Mouse (Mus musculus): ENCODE measurements around the gene Elovl5.

The Elovl5 gene

DNA sequence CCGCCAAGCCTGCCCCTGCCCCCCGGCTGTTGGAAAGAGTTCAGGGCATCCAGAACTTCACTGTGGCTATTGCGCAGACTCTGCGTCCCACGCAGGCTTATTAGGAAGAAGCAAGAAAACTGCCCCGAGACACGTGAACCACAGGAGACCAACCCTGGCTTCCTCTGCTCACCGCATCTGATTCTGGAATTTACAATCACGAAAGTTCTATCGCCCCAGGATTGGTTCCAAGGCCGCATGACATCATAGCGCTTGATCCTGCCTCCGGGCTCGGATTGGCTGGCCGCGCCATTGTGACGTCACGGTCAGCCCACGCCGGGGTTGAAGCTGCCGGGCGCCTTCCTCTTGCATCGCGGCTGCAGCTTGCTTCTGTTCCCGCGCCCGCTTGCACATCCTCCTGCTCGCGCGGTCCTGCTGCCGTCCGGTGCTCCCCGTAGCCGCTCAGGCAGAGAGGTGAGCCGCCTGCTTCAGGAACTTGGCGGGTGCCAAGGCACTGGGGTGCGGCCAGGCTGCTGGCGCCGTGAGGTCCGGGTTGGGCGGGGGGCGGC, at the start of gene Elovl5:
TSS of gene Elovl5 (plus strand) at position 291 of the 548 bp plus-strand sequence.
- peak; percentile 95 to 97 for DNase-seq (ENCODE audit: low spot score in 2 of 2)

DNA sequence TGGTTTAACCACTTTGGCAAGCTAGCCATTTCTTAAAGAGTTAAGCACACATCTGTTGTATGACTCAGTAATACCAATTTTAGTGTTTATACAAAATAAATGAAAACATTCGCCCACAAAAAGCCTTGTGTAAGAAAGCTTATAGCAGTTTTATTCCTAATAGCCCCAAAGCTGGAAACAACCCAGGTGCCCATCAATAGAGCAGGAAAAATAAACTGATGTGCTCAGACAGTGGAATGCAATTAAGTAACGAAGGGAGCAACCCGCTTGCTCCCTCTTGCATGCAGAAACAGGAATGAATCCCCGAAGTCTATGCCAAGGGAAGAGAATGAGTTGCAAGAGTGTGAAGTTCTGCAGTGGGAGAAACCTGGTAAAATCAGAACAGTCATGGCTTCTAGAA, 25.7 kb upstream of the Elovl5 start:
- DNase-seq (ENCODE audit: low spot score in 2 of 2): no peak

DNA sequence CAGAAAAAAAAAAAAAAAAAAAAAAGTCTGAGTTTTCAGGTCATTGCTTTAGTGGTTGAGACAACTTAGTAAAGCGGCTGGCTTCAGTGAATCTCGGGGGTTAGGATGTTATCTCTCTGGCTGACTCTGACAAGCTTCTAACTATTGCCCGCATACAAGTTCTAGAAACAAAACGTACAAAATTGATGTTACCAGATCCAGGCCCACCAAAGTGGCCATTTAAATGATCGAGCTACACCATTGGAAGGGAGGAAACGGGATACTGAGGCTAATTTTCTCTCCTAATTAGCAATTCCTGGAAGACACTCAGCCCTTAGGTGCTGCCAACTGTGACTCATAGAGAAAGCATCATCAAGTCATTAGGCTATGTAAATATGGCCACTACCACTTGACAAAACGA, 18.6 kb upstream of the Elovl5 start:
- DNase-seq (ENCODE audit: low spot score in 2 of 2): no peak

DNA sequence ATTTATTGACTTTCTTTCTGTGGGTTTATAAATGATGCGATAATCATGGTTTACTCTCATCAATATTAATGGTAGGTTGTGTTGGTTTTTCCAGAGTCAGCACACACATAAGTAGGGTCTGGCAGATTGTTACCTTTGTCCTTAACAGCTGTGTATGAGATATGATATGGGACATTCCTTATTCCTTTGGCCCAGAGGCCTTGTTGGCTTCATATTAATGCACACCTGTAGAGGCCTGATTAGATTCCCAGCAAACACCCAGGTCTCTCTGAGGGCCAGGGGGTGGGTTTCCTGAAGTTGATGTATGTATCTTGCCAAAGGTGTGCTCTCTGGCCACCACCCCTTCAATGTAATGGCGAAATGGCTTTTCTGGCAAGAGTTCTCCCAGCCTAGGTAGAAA, 13.0 kb upstream of the Elovl5 start:
- DNase-seq (ENCODE audit: low spot score in 2 of 2): no peak

DNA sequence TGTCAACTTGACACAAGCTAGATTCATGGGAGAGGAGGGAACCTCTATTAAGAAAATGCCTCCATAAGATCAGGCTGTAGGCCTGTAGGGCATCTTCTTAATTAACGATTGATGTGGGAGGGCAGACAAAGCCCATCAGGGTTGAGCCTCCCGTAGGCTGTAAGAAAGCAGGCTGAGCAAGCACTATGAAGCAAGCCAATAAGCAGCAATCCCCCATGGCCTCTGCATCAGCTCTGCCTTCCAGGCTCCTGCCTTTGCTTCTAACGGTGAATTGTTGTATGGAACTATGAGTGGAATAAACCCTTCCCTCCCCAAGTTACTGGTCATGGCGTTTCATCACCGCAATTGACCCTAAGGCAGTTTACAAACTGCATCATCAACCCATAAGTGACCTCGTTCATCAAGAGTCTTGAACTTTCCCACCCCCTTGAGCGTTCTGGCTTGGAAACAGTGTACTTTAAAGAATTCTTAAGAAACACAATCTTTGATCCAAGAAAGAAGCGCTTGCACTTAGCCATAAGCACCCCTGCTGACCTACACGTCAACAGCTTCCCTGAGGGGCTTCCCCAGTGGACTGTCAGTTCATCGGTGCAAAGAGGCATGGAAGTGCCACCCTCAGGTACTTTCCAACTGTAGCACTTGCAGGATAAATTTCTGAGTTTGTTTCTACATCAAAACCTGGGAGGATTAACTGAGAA, 7.4 kb upstream of the Elovl5 start:
- DNase-seq (ENCODE audit: low spot score in 2 of 2): no peak

DNA sequence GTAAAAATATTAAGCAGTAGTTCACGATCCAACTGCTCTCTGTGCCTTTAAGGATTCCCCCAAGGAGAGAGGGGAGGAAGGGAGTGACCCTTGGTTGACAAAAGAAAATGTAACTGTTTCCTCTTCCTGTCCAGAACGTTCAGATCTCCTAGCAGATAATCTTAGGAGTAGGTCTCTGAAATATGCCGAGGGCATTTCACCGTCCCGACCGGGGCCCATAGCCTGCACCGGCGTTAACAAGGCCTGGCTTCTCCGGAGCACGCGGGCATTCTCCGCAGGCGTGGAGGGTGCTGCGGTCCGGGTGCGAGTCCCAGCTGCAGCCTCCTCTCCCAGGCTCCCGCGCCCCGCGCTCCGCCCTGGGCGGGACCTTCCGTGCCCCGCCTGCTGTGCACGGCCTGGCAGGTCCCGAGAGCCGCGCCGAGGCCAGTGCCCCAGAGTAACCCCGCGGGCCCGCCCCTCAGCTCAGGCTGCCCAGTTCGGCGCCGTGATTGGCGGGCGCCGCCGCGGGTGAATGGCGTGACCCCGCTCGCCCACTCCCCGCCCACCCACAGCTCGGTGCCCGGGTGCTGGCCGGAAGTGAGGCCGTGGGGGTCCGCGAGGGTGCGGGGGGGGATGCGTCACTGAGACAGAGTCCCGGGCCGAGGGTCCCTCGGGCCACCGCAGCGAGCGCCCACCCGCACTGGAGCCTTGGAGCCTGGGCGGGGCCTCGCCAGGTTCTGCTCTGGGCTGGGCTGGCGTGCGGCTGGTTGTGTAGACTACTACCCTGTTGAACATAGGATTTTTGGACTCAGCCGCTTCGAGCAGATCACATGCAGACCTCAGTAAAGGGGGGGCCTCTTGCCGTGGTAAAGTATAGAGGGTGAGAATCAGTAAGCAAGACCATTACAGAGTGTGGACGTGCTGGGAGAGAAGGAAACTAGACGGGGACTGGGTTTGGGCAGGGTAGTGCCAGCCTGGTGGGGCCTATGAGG, 6.6 kb upstream of the Elovl5 start:
- peak; percentile 84 to 87 for DNase-seq (ENCODE audit: low spot score in 2 of 2)

DNA sequence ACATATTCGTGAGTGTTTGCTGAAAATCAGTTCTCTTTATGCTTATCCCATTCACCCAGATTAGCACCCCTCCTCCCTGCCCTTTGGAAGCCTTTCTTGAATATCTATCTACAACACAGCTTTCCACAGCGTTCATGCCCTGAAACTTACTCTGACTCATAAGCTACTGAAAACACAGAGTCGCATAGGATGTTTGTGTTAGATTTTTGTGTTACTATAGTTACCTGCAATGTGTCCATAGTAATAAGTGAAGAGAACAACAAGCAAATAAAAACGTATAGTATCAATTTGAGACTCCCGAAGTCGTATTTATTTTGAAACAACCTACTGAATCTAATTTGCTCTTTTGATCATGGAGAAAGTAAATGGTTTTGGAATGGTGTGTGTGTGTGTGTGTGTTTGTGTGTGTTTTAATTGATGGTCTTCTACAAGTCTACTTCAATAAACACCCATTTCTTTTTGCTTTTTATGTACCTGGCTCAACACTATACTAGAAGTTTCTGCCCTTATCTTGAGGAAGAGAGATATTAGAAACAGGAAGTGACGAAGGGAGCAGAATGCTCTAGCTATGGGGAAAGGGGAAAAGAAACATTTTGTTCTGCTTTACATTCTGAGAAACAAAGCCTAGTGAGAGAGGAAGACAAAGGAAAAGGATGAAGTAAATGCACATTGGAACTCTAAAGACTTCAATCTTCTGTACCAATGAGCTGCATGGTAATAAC, 5.5 kb upstream of the Elovl5 start:
- no peak for DNase-seq (ENCODE audit: low spot score in 2 of 2)

DNA sequence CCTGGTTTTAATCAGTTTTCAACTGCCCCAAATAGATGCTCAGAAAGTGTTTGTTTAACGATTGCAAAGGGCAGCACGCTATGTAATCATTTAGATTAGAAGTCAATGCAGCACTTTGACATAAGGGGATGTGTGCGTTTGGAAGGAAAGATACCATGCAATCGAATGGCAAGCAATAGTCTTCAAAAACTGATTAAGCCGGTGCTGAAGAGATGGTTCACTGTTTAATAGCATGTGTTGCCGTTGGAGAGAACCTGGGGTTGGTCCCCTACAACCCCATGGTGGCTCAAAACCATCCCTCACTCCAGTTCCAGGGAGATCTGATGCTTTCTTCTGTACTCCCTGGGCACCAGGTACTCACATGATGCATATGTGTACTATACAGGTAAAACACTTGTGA, 4.9 kb upstream of the Elovl5 start:
- no peak for DNase-seq (ENCODE audit: low spot score in 2 of 2)

DNA sequence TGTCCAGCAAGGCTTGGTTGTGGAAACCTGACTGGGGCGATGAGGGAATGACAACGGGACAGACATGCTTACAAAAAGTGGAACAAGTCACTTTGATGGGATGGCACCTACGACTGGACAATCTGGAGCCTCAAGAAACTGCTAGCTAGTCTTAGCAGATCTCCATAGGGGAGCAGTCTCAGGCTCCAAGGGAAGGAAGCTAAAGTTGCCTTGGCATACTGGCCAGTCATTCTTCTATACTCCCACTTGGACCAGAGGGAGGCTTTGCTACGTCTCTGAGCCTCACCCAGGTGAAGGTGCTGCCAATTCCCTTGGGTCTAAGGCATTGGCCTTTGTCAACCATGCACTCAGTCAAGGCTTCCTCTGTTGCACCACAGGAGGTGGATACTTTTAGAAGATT, 2.5 kb upstream of the Elovl5 start:
- DNase-seq (ENCODE audit: low spot score in 2 of 2): no peak

DNA sequence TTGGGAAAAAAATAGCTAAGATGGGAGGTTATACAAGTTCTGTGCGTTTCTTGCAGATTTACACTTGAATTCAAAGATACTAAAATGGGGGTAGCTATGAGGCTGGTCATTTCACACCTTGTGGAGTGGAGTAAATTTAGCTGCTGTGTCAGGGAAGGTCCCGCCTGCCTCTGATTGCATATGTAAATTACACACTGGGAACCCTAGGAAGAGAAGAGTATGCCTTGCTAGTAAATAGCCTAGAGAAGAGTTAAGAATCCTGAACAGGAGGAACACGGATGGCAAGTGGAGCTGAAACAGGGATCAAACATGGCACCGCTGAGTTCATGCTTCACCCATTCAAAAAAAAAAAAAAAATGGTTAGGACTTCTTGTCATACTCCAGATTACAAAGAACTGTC, 1.4 kb upstream of the Elovl5 start:
- DNase-seq (ENCODE audit: low spot score in 2 of 2): no peak

DNA sequence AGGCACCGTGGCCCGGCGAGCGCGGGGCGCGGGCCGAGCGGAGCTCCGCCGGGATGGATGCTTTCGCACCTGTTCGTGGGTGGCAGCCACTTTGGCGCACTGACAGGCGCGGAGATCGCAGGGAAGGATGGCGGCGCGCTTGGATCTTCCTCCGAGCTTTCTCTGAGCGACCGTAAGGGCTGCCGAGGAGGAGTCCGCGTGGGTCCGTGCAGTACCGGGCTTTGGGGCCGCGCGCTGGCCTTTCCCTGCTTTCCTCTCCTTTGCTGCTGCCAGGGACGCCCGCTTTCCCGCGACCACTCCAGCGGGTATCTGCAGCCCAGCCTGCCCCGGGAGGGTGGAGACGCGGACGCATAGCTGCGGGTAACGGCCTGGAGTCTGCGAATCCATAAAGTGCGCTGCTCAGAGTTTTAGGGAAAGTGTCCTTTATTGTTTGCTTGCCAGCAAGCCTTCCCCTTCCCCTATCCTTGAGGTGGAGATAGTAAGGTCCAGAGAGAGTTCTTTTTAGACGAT, 513 bp downstream of the Elovl5 start:
- DNase-seq (ENCODE audit: low spot score in 2 of 2): peak in 1 of 2 experiments; percentile 28

DNA sequence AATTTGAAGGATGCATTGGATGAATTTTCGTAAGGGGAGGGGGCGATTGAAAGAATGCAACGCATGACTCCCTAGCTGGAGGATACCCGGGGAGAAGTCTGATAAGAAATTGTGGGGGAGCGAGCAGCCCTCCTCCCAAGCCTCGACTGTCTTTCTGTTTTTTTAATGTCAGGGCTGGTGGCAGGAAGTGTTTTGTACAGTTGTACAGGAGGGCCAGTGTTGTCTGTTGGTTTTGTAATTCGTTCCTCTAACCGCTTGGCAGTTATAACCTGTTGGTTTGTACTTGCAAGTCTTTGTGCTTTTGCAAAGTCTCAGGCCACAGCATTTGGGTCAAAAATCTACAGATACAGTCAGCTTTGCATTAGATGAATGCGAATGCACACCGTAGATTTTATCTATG, 1.0 kb downstream of the Elovl5 start:
- DNase-seq (ENCODE audit: low spot score in 2 of 2): peak; percentile 28 to 44

DNA sequence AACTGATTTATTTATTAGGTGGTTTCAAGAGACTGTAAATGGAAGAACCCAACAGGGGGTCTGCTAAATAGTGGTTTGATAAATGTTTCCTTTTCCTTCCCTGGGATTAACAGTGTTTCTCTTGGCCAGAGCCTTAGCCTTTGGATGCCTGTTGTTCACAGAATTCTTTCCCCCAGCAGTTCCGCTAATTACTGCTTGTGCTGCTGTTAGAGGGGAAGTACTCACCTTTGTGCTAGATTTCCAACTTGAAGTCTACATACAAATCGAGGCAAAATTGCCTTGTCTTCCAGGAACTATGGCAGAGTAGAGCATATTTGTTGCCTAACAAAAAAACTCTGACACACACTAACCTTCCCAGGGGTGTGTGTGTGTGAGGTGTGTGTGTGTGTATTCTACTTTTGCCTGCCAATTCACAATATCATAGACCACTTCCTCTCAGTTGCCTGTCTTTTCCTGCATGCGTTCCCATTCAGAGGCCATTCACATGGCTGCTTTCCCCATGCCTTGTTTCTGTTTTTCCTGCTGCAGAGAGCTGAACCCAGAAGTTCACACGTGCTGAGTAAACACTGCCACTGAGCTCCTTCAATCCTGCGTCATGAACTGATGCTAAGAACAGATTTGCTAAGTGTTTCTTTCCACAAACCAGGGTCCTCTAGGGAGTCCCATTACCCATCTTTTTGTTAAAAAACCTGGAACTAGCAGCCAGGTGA, 2.0 kb downstream of the Elovl5 start:
- no peak for DNase-seq (ENCODE audit: low spot score in 2 of 2)

DNA sequence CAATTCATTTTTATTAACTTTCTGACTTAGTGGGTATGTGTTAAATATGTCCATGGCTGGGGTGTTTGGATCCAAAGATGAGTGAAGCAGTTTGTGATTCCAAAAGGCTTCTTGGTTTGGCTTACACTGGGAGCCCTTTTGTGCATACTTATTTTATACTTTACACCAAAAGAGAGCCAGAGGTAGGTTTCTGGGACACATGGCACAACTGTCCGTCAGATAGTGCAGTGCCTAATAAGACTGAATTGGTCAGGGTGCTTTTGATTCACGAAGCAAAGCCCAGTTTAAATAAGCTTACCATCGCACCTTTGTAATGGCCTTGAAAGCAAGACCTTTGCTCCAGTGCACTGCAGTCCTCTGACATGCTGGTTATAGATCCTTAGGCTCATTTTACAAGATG, 3.3 kb downstream of the Elovl5 start:
- DNase-seq (ENCODE audit: low spot score in 2 of 2): no peak

DNA sequence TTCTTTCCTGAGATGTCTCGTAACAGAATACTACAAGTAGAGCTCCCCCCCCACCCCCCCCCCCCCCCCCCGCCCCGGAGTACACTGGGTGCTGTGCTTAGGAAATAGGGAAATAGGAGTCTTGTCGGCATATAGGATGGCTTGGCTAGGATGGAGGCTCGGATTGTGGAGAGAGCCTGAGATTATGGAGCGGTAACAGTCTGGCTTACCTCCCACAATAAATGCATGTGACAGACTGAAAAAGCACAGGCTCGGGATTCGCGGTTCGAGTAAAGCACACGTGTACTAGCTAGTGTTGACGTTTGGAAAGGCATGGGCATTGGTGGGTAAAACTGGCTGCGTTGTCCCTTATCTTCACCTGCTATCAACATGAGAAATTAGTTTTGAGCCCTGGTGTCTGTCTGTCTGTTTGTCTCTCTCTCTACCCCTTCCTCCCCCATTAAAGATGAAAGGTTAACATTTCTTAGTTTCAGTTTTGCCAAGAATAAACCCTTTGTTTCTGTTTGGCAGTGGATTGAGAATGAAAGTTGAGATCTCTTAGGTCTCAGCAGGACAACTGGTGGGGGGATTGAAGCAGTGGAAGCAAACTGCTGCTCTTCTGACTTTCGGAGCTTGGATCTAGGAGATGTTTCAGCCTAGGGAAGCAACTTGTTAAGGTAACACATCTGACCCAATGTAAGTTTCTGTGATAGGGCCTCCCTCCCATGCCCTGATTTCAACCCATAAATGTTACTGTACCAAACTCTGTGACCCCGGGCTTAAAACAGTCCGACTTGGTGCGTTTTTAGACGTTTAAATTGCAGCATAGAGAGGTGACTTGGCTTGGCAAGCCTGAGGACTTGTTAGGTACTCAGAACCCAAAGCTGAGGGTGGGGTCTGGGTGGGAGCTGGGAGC, 4.4 kb downstream of the Elovl5 start:
- DNase-seq (ENCODE audit: low spot score in 2 of 2): no peak

DNA sequence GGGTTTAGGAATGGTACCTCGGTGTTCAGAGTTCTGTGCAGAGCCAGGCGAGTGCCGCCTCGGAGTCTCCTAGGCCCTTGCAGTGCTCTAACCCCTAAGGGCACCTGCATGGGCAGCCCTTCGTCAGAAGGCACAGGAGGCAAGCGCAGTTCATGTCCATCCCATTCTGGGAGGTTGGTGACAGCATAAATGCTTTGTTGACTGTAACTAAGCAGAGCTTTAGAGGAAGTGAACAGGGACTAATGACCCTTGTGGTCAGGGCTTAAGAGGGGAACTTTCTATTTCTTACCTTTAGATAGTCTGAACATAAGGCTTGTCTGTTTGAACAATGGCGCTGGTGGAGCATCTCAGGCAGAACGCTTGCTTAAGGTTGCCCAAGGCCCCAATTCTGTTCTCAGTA, 6.6 kb downstream of the Elovl5 start:
- no peak for DNase-seq (ENCODE audit: low spot score in 2 of 2)

DNA sequence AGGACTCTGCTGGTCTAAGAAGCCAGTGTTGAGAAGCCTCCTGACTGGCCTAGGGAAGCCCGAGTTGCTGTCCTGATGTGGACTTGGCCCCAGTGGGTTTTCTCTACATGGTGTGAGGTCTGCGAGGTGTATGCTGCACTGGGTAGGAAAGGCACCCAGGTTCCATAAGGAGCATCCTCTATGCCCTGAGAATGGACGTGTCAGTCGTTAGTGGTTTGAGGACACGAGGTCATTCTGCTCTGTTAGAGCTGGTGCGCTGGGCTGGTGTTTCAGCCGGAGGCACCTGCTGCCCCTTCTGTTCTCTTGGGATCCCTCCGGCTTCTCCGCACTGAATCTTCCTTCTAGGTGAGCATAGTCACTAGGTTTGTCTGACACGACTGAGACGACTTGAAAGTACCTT, 7.0 kb downstream of the Elovl5 start:
- no peak for DNase-seq (ENCODE audit: low spot score in 2 of 2)

DNA sequence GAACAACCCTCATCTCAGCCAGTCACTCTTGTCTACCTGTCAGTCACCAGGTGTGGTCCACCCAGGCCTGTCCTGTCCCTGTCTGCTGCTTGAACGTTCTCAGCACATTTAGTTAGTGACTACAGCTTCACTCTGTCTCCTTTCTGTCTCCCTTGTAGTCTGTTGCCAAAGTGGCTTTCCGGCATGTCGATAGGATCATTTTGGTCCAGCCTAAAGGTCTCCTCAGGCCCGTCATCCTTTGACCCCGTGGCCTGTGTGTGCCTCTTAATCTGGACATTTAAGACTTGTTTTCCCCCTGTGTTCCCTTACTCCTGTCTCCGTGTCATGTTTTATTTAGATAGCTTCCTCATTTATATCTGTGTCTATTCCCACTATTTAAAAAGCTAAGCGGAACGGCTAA, 9.0 kb downstream of the Elovl5 start:
- no peak for DNase-seq (ENCODE audit: low spot score in 2 of 2)

DNA sequence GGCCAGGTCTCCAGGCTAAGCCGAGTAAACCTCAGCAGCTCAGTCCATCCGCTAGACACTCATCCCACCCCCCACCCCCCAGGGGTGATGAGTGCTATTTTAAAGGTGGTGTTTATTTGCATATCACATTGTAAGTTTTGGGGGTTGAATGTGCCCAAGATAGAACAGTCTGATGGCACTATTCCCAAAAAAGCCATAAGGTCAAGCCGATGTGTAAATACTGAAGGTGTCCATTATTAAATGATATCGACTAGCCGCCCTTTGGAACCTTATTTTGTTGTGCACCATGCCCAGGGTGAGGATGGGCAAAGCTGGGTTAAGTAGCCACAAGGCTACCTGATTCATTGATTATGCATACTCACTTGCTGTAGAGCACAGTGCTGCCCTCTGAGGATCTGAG, 9.7 kb downstream of the Elovl5 start:
- DNase-seq (ENCODE audit: low spot score in 2 of 2): no peak

DNA sequence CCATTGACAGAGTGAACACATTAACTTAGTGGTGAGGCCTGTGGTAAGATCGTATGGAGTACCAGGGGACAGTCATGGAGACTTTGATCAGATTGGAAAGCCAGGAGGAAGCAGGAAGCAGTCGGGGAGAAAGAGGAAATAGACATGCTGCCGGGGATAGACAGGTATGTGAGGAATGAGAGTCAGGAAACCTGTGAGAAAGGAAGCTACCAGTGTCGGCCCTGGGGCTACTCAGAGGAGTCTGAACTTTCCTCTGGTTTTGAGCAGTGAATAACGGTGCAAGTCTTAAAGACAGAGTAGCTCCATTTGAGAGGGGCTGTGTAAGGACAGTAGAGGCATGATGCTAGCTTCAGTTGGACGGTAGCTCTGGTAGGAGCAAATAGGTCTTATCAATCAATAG, 10.3 kb downstream of the Elovl5 start:
- no peak for DNase-seq (ENCODE audit: low spot score in 2 of 2)

Data from thymus, postnatal 10 days (tissue).